Mouse (Mus musculus) limb, embryonic 15.5 days (tissue): ENCODE data around the gene Rhebl1. TPM values are rescaled to one million over a fixed set of nuclear protein-coding genes. Genes with fewer than 3 reads are reported as not detected.

ENCODE experiments used
- ATAC-seq: fragments of 200-750 bp; cut with Nextera tagmentation; 2 replicates; pipeline ENCODE4 v1.8.0; 2017; ENCODE audit warnings: low read depth, moderate TSS enrichment; ENCODE audit not compliant: insufficient number of reproducible peaks, low FRiP score, low TSS enrichment
- H3K27ac ChIP-seq: fragments of 300-500 bp; sonication (generic); 2 replicates; pipeline ENCODE4 v1.5.1; 2015; ENCODE audit warnings: moderate library complexity, mild to moderate bottlenecking, inconsistent platforms
- H3K27me3 ChIP-seq: fragments of 300-500 bp; sonication (generic); 2 replicates; pipeline ENCODE4 v1.6.1; 2015; ENCODE audit warnings: inconsistent platforms
- H3K36me3 ChIP-seq: fragments of 300-500 bp; sonication (generic); 2 replicates; pipeline ENCODE4 v1.6.1; 2015; ENCODE audit warnings: inconsistent platforms
- H3K4me1 ChIP-seq: fragments of 300-500 bp; sonication (generic); 2 replicates; pipeline ENCODE4 v1.6.1; 2015; ENCODE audit warnings: inconsistent platforms
- H3K4me2 ChIP-seq: fragments of 300-500 bp; sonication (generic); 2 replicates; pipeline ENCODE4 v1.6.1; 2015; ENCODE audit warnings: mild to moderate bottlenecking, inconsistent platforms
- H3K4me3 ChIP-seq: fragments of 300-500 bp; sonication (generic); 2 replicates; pipeline ENCODE4 v1.5.1; 2015; ENCODE audit warnings: mild to moderate bottlenecking, inconsistent platforms
- H3K9ac ChIP-seq: fragments of 300-500 bp; sonication (generic); 2 replicates; pipeline ENCODE4 v1.6.1; 2015; ENCODE audit warnings: inconsistent platforms
- H3K9me3 ChIP-seq: fragments of 300-500 bp; sonication (generic); 2 replicates; pipeline ENCODE4 v1.6.1; 2016; ENCODE audit warnings: inconsistent platforms
- WGBS: fragments of 180-500 bp; shearing (Covaris S2); methylation state at CpG from one replicate; pipeline ENCODE4 v1.1.7; 2015; 5-methylcytosine and 5-hydroxymethylcytosine counted together
- polyA plus RNA-seq: library from polyadenylated mRNA; unstranded; fragments of >200 nt; fragmentation: Nextera tagmentation; extraction: Ambion mirVana; gene quantifications from 2 replicates; pipeline ENCODE4 v1.2.1, GENCODE M21; 2015

Rhebl1 gene
- polyA plus RNA-seq, 1 experiment from 2014 or later, result 14.2 TPM

DNA sequence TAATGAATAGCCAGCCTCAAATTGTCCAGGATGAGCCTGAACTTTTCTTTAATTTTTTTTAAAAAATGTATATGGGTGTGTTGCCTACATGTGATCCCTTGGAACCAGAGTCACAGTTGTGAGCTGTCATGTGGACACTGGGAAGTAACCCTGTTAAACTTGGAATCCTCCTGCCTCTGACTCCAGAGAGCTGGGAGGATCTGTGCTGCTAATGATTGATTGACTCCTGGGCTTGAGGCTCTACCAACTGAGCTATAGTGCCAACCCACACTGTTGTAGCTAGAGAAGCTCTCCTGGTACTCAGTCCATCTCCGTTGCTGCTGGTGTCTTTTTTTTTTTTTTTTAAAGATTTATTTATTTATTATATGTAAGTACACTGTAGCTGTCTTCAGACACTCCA is 10.2 kb downstream of the Rhebl1 start:
- H3K4me3 ChIP-seq, result no peak overlapping the region
- whole genome bisulfite sequencing, result 74% methylated on average over 1 of the region's 1 CpGs
- ATAC-seq, result no peak
- H3K4me1 ChIP-seq, result peaks cover 10% of the 10 kb centered on the region
- no peak overlapping the region for H3K27ac ChIP-seq
- no peaks in the 10 kb centered on the region for H3K27me3 ChIP-seq
- no peaks in the 10 kb centered on the region for H3K9me3 ChIP-seq
- H3K36me3 ChIP-seq, result no peaks in the 10 kb centered on the region
- H3K4me2 ChIP-seq, result no peak overlapping the region
- no peak overlapping the region for H3K9ac ChIP-seq

- no peak for ATAC-seq
- H3K9me3 ChIP-seq, result no peaks in the 10 kb centered on the region
- H3K4me1 ChIP-seq, result peaks cover 10% of the 10 kb centered on the region
- H3K4me3 ChIP-seq, result no peak overlapping the region
- H3K36me3 ChIP-seq, result no peaks in the 10 kb centered on the region
- H3K27me3 ChIP-seq, result no peaks in the 10 kb centered on the region
- H3K27ac ChIP-seq, result no peak overlapping the region
- no peak overlapping the region for H3K9ac ChIP-seq
- no peak overlapping the region for H3K4me2 ChIP-seq
Measured at GRCm38 (mm10) chr15:98883661-98884060, 10.7 kb downstream of the Rhebl1 start.

GRCm38 (mm10) chr15:98881656-98882008 is 12.7 kb downstream of the Rhebl1 start:
- Histone ChIP-seq H3K36me3 (no peaks in the 10 kb centered on the region), H3K9ac (no peak overlapping the region), H3K4me3 (peak overlapping the region; percentile 78), H3K4me2 (peak overlapping the region; percentile 95), H3K9me3 (no peaks in the 10 kb centered on the region), H3K4me1 (peaks cover 10% of the 10 kb centered on the region), H3K27me3 (no peaks in the 10 kb centered on the region), H3K27ac (peak overlapping the region; percentile 19)
- WGBS, result 8% methylated on average over 5 of the region's 5 CpGs
- no peak for ATAC-seq

GRCm38 (mm10) chr15:98880978-98881655 is 13.2 kb downstream of the Rhebl1 start:
- Histone ChIP-seq H3K27me3 (no peaks in the 10 kb centered on the region), H3K4me3 (peak overlapping the region; percentile 78), H3K27ac (peak overlapping the region; percentile 77), H3K9me3 (no peaks in the 10 kb centered on the region), H3K36me3 (no peaks in the 10 kb centered on the region), H3K4me1 (peaks cover 10% of the 10 kb centered on the region), H3K4me2 (peak overlapping the region; percentile 95), H3K9ac (peak overlapping the region; percentile 62)
- under 1% methylated on average over 43 of the region's 48 CpGs for WGBS
- peak; percentile 95 for ATAC-seq

GRCm38 (mm10) chr15:98877331-98877730 is 17.0 kb downstream of the Rhebl1 start:
- whole genome bisulfite sequencing, result 16% methylated on average over 3 of the region's 3 CpGs
- no peak for ATAC-seq
- H3K9me3 ChIP-seq, result no peaks in the 10 kb centered on the region

GRCm38 (mm10) chr15:98871916-98872888 is 22.1 kb downstream of the Rhebl1 start:
- Histone ChIP-seq H3K27me3 (no peaks in the 10 kb centered on the region), H3K36me3 (no peaks in the 10 kb centered on the region), H3K27ac (peak overlapping the region; percentile 99), H3K9me3 (no peaks in the 10 kb centered on the region), H3K4me2 (peak overlapping the region; percentile 82), H3K4me3 (peak overlapping the region; percentile 94), H3K9ac (peak overlapping the region; percentile 98), H3K4me1 (peaks cover 32% of the 10 kb centered on the region)
- WGBS, result under 1% methylated on average over 51 of the region's 51 CpGs
- ATAC-seq, result peak; percentile 79

More at GRCm38 (mm10) chr15:98877331-98877730, 17.0 kb downstream of the Rhebl1 start:
- H3K27ac ChIP-seq, result no peak overlapping the region
- no peak overlapping the region for H3K4me3 ChIP-seq
- H3K4me2 ChIP-seq, result no peak overlapping the region
- no peak overlapping the region for H3K9ac ChIP-seq
- no peaks in the 10 kb centered on the region for H3K27me3 ChIP-seq
- H3K36me3 ChIP-seq, result no peaks in the 10 kb centered on the region
- H3K4me1 ChIP-seq, result peaks cover 14% of the 10 kb centered on the region

- Histone ChIP-seq H3K9ac (peak within 1 kb of the TSS; percentile 98), H3K27ac (peak within 1 kb of the TSS; percentile 99), H3K36me3 (peaks cover 7% of the 10 kb centered on the region), H3K9me3 (no peaks in the 10 kb centered on the region), H3K27me3 (no peaks in the 10 kb centered on the region), H3K4me2 (peak within 1 kb of the TSS; percentile 82), H3K4me1 (peaks cover 33% of the 10 kb centered on the region), H3K4me3 (peak within 1 kb of the TSS; percentile 94)
- WGBS, result under 1% methylated on average over 66 of the region's 94 CpGs
- peak; percentile 42 for ATAC-seq
Measured at GRCm38 (mm10) chr15:98871070-98871915, 23.0 kb downstream of the Rhebl1 start, which contains the start of gene Kmt2d. TSS of gene Kmt2d (minus strand) at chr15:98871204.

- Histone ChIP-seq H3K4me3 (peak overlapping the region; percentile 94), H3K36me3 (peaks cover 16% of the 10 kb centered on the region), H3K27ac (peak overlapping the region; percentile 99), H3K27me3 (no peaks in the 10 kb centered on the region), H3K4me2 (peak overlapping the region; percentile 82), H3K9ac (peak overlapping the region; percentile 98), H3K4me1 (peaks cover 33% of the 10 kb centered on the region), H3K9me3 (no peaks in the 10 kb centered on the region)
- ATAC-seq, result no peak
- 1% methylated on average over 15 of the region's 16 CpGs for WGBS
Measured at GRCm38 (mm10) chr15:98870179-98871069, 23.9 kb downstream of the Rhebl1 start.

DNA sequence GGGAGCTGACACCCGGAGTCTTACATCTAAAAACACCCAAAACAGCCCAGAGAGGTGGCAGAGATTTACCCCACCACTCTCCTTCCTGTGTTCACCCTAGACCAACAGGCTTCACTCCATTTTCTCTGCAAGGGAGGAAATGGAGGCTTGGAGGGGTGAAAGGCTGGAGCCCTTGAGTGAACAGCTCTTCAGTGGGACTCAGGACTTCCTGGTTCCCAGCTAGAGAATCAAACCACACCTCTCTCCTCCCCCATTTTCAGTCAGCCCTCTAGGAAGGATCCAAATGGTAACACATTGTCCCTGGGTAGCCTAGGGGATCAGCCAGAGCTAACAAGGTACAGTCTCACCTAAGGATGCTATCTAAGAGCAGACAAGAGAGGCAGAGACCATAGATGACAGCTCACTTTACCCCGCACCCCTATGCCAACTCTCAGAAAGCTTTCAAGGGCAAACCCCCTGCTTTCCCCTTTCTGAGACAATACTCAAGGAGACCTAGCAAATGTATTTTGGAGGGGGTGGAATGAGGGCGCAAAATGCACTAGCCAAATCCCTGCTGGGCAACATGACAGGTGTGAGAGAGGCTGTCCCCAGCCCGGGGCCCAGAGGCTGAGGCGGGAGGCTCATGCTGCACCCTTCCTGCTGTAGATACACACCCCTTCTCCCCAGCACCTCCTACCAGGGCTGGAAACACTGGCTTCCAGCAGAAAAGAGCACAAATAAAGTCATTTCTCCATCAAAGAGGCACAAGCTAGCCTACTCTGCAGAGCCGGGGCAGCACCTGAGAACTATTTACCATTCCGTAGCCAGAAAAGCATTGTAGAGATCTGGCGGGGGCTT is 24.8 kb downstream of the Rhebl1 start:
- ATAC-seq, result no peak
- H3K4me2 ChIP-seq, result peak overlapping the region; percentile 82
- peak overlapping the region; percentile 94 for H3K4me3 ChIP-seq
- H3K9me3 ChIP-seq, result no peaks in the 10 kb centered on the region
- peak overlapping the region; percentile 99; the same call in 1 of the 2 replicates for H3K27ac ChIP-seq
- 6% methylated on average over 8 of the region's 8 CpGs for WGBS
- H3K36me3 ChIP-seq, result peaks cover 25% of the 10 kb centered on the region
- no peaks in the 10 kb centered on the region for H3K27me3 ChIP-seq
- H3K4me1 ChIP-seq, result peaks cover 33% of the 10 kb centered on the region
- peak overlapping the region; percentile 98 for H3K9ac ChIP-seq
